Mouse (Mus musculus): ENCODE data around the gene Cdk2ap2. TPM values are rescaled to one million over a fixed set of nuclear protein-coding genes. Genes with fewer than 3 reads are reported as not detected.
"Not testable (repeated sequence)": the region's sequence is repeated elsewhere in the genome, so short reads cannot be mapped to it uniquely, and the experiment has no call there.

Gene Cdk2ap2
- total RNA-seq, 1 experiment: 39.6 TPM

- in situ Hi-C loops (cut with MboI; ENCODE audit: low sequenced_read_pairs in 2 of 2, unreplicated experiment in 2 of 2): no loop called here
- no peaks in the 10 kb centered on the region for H3K9me3 ChIP-seq (ENCODE audit: control insufficient read depth, insufficient read depth, low read depth, low read length)
- DNase-seq (ENCODE audit: low read depth, low spot score): no peak
- H3K4me1 ChIP-seq (ENCODE audit: control insufficient read depth in 2 of 2, insufficient read depth in 2 of 2, low read length in 2 of 2, poor library complexity in 1 of 2): peaks cover 0 to 12% of the 10 kb centered on the region in 2 experiments; a peak in 2 of 4 replicates
- H3K9ac ChIP-seq (ENCODE audit: insufficient read depth, low read depth, low read length, poor library complexity, severe bottlenecking): no peak overlapping the region
- no peak for TF ChIP-seq HCFC1 (IDR thresholded peaks at IDR 0.05; ENCODE audit: borderline replicate concordance, insufficient read depth, low read length)
- no peak overlapping the region for H3K27ac ChIP-seq (ENCODE audit: insufficient read depth, low read depth, low read length, poor library complexity, severe bottlenecking)
- H3K36me3 ChIP-seq (ENCODE audit: control insufficient read depth, insufficient read depth, low read length, poor library complexity, severe bottlenecking): peaks cover 25% of the 10 kb centered on the region; the same call in 1 of the 2 replicates
- no peak overlapping the region for H3K4me3 ChIP-seq (ENCODE audit: insufficient read depth in 1 of 2, low read depth in 1 of 2, low read length in 2 of 2, poor library complexity in 1 of 2, severe bottlenecking in 1 of 2)
These were observed 34.8 kb downstream of the Cdk2ap2 start for GRCm38 (mm10) chr19:4131768-4132167.

GRCm38 (mm10) chr19:4134354-4134753 lies 37.4 kb downstream of the Cdk2ap2 start:
- no peaks in the 10 kb centered on the region for H3K9me3 ChIP-seq (ENCODE audit: control insufficient read depth, insufficient read depth, low read depth, low read length)
- DNase-seq (ENCODE audit: low read depth, low spot score): no peak
- peaks cover 4 to 13% of the 10 kb centered on the region in 2 experiments; a peak in 3 of 4 replicates for H3K4me1 ChIP-seq (ENCODE audit: control insufficient read depth in 2 of 2, insufficient read depth in 2 of 2, low read length in 2 of 2, poor library complexity in 1 of 2)
- H3K36me3 ChIP-seq (ENCODE audit: control insufficient read depth, insufficient read depth, low read length, poor library complexity, severe bottlenecking): peaks cover 16% of the 10 kb centered on the region; the same call in 1 of the 2 replicates
- H3K4me3 ChIP-seq (ENCODE audit: insufficient read depth in 1 of 2, low read depth in 1 of 2, low read length in 2 of 2, poor library complexity in 1 of 2, severe bottlenecking in 1 of 2): no peak overlapping the region
- TF ChIP-seq CHD2 (IDR thresholded peaks at IDR 0.05; ENCODE audit: low read depth, low read length) (no peak), ZC3H11A (IDR thresholded peaks at IDR 0.05; ENCODE audit: borderline replicate concordance, low read depth, low read length) (no peak), HCFC1 (IDR thresholded peaks at IDR 0.05; ENCODE audit: borderline replicate concordance, insufficient read depth, low read length) (no peak), MAFK (IDR thresholded peaks at IDR 0.05; ENCODE audit: insufficient read depth, low read depth, low read length) (no peak), ZNF384 (IDR thresholded peaks at IDR 0.05; ENCODE audit: low read depth, low read length) (no peak)
- in situ Hi-C loops (cut with MboI; ENCODE audit: low sequenced_read_pairs in 2 of 2, unreplicated experiment in 2 of 2): no loop called here
- H3K27ac ChIP-seq (ENCODE audit: insufficient read depth, low read depth, low read length, poor library complexity, severe bottlenecking): no peak overlapping the region
- no peak overlapping the region for H3K9ac ChIP-seq (ENCODE audit: insufficient read depth, low read depth, low read length, poor library complexity, severe bottlenecking)

GRCm38 (mm10) chr19:4135229-4135962 lies 38.4 kb downstream of the Cdk2ap2 start:
- DNase-seq (ENCODE audit: low read depth, low spot score); H3K4me3 ChIP-seq (ENCODE audit: insufficient read depth in 1 of 2, low read depth in 1 of 2, low read length in 2 of 2, poor library complexity in 1 of 2, severe bottlenecking in 1 of 2); H3K9ac ChIP-seq (ENCODE audit: insufficient read depth, low read depth, low read length, poor library complexity, severe bottlenecking); H3K9me3 ChIP-seq (ENCODE audit: control insufficient read depth, insufficient read depth, low read depth, low read length); in situ Hi-C loops (cut with MboI; ENCODE audit: low sequenced_read_pairs in 2 of 2, unreplicated experiment in 2 of 2): not testable (repeated sequence)
- Histone ChIP-seq H3K27ac (ENCODE audit: insufficient read depth, low read depth, low read length, poor library complexity, severe bottlenecking) (peak overlapping the region; percentile 88), H3K4me1 (ENCODE audit: control insufficient read depth in 2 of 2, insufficient read depth in 2 of 2, low read length in 2 of 2, poor library complexity in 1 of 2) (peaks cover 4 to 13% of the 10 kb centered on the region in 2 experiments; a peak in 3 of 4 replicates), H3K36me3 (ENCODE audit: control insufficient read depth, insufficient read depth, low read length, poor library complexity, severe bottlenecking) (peaks cover 15% of the 10 kb centered on the region; the same call in 1 of the 2 replicates)

GRCm38 (mm10) chr19:4135963-4136345 lies 39.0 kb downstream of the Cdk2ap2 start:
- Histone ChIP-seq H3K4me1 (ENCODE audit: control insufficient read depth in 2 of 2, insufficient read depth in 2 of 2, low read length in 2 of 2, poor library complexity in 1 of 2) (peaks cover 4 to 13% of the 10 kb centered on the region in 2 experiments; a peak in 3 of 4 replicates), H3K27ac (ENCODE audit: insufficient read depth, low read depth, low read length, poor library complexity, severe bottlenecking) (peak overlapping the region; percentile 9), H3K36me3 (ENCODE audit: control insufficient read depth, insufficient read depth, low read length, poor library complexity, severe bottlenecking) (peaks cover 15% of the 10 kb centered on the region; the same call in 1 of the 2 replicates)
- H3K4me3 ChIP-seq (ENCODE audit: insufficient read depth in 1 of 2, low read depth in 1 of 2, low read length in 2 of 2, poor library complexity in 1 of 2, severe bottlenecking in 1 of 2); H3K9ac ChIP-seq (ENCODE audit: insufficient read depth, low read depth, low read length, poor library complexity, severe bottlenecking); H3K9me3 ChIP-seq (ENCODE audit: control insufficient read depth, insufficient read depth, low read depth, low read length); in situ Hi-C loops (cut with MboI; ENCODE audit: low sequenced_read_pairs in 2 of 2, unreplicated experiment in 2 of 2): not testable (repeated sequence)
- peak; percentile 36 for DNase-seq (ENCODE audit: low read depth, low spot score)

- H3K9me3 ChIP-seq (ENCODE audit: control insufficient read depth, insufficient read depth, low read depth, low read length): no peaks in the 10 kb centered on the region
- TF ChIP-seq ZC3H11A (IDR thresholded peaks at IDR 0.05; ENCODE audit: borderline replicate concordance, low read depth, low read length): no peak
- TF ChIP-seq HCFC1 (IDR thresholded peaks at IDR 0.05; ENCODE audit: borderline replicate concordance, insufficient read depth, low read length): no peak
- no peak for TF ChIP-seq MAFK (IDR thresholded peaks at IDR 0.05; ENCODE audit: insufficient read depth, low read depth, low read length)
- no peak for TF ChIP-seq CHD2 (IDR thresholded peaks at IDR 0.05; ENCODE audit: low read depth, low read length)
- no peak for TF ChIP-seq ZNF384 (IDR thresholded peaks at IDR 0.05; ENCODE audit: low read depth, low read length)
- peaks cover 4 to 11% of the 10 kb centered on the region in 2 experiments; a peak in 2 of 4 replicates for H3K4me1 ChIP-seq (ENCODE audit: control insufficient read depth in 2 of 2, insufficient read depth in 2 of 2, low read length in 2 of 2, poor library complexity in 1 of 2)
- no peak for DNase-seq (ENCODE audit: low read depth, low spot score)
- no peak overlapping the region for H3K27ac ChIP-seq (ENCODE audit: insufficient read depth, low read depth, low read length, poor library complexity, severe bottlenecking)
- H3K36me3 ChIP-seq (ENCODE audit: control insufficient read depth, insufficient read depth, low read length, poor library complexity, severe bottlenecking): peaks cover 12% of the 10 kb centered on the region; the same call in 1 of the 2 replicates
- in situ Hi-C loops (cut with MboI; ENCODE audit: low sequenced_read_pairs in 2 of 2, unreplicated experiment in 2 of 2): no loop called here
- no peak overlapping the region for H3K9ac ChIP-seq (ENCODE audit: insufficient read depth, low read depth, low read length, poor library complexity, severe bottlenecking)
- no peak overlapping the region for H3K4me3 ChIP-seq (ENCODE audit: insufficient read depth in 1 of 2, low read depth in 1 of 2, low read length in 2 of 2, poor library complexity in 1 of 2, severe bottlenecking in 1 of 2)
These were observed 39.5 kb downstream of the Cdk2ap2 start for GRCm38 (mm10) chr19:4136463-4136862.

Data from ES-E14 (cell line).